Mouse (Mus musculus) thymus, adult 18-20 months (tissue): Measurements from ENCODE around the gene Zcwpw1.
A peak's percentile ranks its signal among the peaks of the same experiment; 100 is the strongest.

ENCODE experiments used
- DNase-seq, 2 experiments: peaks; one replicate each; pipeline ENCODE4 v3.0.0; 2022; ENCODE audit warnings: mixed read lengths in 2 of 2

Gene Zcwpw1

GRCm38 (mm10) chr5:137756106-137756505 is 31.5 kb upstream of the Zcwpw1 start:
- no peak for DNase-seq

- DNase-seq = peak; percentile 62 to 70
These were observed 30.5 kb upstream of the Zcwpw1 start for GRCm38 (mm10) chr5:137756882-137757661.

DNA sequence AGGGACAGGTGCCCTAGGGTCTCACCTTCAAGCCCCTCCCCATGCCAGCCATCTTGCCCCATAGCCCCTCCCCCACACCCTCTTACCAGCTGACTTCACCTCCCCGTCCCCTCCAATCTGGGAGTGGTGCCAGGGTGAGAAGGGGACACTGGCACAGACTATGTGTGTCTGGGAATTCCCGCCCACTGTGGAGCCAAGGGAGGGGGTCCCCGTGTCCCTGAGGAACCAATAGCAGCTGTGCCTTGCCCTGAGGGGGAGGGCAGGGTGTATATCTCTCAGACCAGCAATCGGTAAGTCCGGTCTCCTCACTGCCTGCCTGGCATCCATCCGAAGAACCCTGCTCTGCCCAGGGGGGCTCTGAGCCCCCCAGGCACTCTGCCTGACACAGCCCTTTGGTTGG is 29.7 kb upstream of the Zcwpw1 start:
- no peak for DNase-seq

GRCm38 (mm10) chr5:137758921-137759534 is 28.6 kb upstream of the Zcwpw1 start:
- DNase-seq = no peak

DNA sequence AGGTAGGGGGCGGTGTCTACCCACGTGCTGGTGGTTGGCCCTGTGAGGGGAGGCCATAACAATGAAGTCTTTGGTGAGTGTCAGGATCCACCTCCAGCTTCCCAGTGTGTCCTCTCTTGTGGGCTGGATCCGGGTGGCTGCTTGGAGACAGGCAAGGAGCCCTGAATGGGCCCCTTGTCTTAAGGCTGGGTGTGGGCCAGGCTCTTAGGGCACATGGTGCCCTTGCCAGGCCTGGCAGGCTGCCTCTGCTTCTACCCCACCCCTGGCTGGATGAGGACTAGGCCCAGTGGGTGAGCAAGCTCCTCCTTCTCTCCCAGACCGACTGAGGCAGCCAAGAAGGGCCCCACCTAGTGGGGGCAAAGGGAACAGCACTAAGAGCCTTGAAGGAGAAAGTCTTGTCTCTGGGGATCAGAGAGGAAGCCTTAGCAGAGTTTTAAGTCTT is 27.6 kb upstream of the Zcwpw1 start:
- DNase-seq = peak; percentile 65 to 72

GRCm38 (mm10) chr5:137764609-137765340 is 22.8 kb upstream of the Zcwpw1 start:
- no peak for DNase-seq

DNA sequence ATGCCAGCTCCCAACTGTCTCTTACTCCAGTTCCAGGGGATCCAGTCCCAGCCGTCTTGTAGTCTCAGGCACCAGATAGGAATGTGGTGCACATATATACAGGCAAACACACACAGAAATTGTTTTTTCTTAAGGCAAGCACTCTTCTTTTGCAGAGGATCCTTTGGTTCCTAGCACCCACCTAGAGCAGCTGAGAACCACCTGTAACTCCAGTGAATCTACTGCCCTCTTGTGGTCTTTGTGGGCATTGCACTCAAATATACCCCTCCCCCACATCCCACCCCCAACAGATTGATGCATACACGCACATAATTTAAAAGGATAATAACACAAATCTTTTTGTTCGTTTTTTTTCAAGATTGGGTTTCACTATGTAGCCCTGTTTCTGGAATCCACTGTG is 21.3 kb upstream of the Zcwpw1 start:
- DNase-seq = no peak

GRCm38 (mm10) chr5:137768475-137768874 is 19.1 kb upstream of the Zcwpw1 start:
- no peak for DNase-seq

DNA sequence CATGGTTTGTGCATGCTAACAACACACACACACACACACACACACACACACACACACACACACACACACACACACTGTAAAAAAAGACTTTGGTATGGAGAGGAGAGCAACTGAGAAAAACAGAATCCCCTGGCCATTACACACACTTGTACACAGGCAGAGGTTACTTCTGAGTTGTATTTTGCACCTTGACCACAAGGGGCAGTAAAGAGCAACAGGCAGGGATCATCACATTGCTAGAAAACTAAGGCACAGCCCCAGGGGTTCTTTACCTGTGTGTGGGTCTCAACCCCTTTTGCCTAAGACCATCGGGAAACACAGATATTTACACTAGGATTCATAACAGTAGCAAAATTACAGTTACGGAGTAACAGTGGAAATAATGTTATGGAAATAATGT is 16.9 kb upstream of the Zcwpw1 start:
- DNase-seq = peak in 1 of 2 experiments; percentile 14

GRCm38 (mm10) chr5:137772755-137773154 is 14.8 kb upstream of the Zcwpw1 start:
- no peak for DNase-seq

DNA sequence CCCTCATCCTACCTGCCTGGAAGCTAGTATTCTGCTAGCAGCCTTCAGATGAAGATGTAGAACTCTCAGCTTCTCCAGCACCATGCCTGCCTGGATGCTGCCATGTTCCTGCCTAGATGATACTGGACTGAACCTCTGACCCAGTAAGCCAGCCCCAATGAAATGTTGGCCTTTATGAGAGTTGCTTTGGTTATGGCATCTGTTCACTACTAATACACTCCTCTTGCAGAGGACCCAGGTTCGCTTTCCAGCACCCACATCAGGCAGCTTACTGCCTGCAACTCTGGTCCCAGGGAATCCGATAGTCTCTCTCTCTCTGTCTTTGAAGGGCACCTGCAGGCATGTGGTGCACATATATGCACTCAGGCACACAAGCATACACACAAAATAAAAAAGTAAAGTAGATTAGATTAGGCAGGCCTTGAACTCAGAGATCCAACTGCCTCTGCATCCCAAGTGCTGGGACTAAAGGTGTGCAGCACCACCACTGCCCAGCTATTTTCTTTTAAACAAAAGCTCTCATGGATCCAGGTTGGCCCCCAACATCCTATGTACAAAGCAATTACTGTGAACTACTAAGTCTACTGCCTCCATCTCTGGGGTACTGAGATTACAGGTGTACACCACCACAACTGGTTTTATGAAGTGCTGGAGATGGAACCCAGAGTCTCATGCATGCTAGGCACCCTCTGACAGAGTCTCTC is 11.9 kb upstream of the Zcwpw1 start:
- DNase-seq = peak in 1 of 2 experiments; percentile 3

GRCm38 (mm10) chr5:137776408-137776918 is 11.1 kb upstream of the Zcwpw1 start:
- no peak for DNase-seq

- no peak for DNase-seq
These were observed 10.2 kb upstream of the Zcwpw1 start for GRCm38 (mm10) chr5:137777267-137777845.

GRCm38 (mm10) chr5:137778635-137779034 is 9.0 kb upstream of the Zcwpw1 start, which contains the start of gene Ppp1r35:
Gene Ppp1r35 (plus strand): TSS chr5:137778849.
- peak; percentile 91 to 92 for DNase-seq

- DNase-seq = peak in 1 of 2 experiments; percentile 35
These were observed 8.3 kb upstream of the Zcwpw1 start for GRCm38 (mm10) chr5:137779053-137779933.

- DNase-seq = no peak
These were observed 5.9 kb upstream of the Zcwpw1 start for GRCm38 (mm10) chr5:137781661-137782060.

DNA sequence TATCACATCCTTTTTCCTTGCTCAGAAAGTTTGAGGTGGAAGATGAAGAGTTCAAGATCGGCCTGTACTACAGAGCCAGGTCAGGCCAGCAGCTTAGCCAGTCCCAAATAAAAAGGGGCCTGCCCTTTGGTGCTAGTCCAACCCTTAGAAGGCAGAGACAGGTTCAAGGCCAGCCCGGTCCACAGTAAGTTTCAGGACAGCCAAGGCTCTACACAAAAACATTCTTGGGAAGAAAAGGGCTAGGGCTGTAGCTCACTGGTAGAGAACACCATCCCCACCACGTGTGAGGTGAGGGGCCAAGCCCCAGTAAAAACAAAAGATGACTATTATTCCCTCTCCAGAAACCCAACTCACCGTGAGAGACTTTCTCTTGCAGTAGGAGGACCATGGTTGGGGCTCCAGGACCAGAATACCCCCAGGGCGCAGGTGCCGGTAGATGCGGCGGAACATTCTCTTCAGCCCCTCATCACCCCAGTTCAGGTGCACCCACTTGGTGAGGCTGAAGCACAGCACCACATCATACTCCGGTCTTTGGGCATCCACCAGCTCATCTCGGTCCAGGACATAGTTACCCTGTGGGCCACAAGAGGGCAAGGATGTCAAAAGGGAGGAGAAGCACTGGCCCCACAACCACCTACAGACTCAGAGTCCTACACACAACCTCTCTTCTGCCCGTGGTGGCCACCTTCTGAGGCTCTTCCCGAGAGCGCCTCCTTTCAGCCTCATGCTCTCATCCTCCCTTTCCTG is 4.6 kb upstream of the Zcwpw1 start:
- no peak for DNase-seq

DNA sequence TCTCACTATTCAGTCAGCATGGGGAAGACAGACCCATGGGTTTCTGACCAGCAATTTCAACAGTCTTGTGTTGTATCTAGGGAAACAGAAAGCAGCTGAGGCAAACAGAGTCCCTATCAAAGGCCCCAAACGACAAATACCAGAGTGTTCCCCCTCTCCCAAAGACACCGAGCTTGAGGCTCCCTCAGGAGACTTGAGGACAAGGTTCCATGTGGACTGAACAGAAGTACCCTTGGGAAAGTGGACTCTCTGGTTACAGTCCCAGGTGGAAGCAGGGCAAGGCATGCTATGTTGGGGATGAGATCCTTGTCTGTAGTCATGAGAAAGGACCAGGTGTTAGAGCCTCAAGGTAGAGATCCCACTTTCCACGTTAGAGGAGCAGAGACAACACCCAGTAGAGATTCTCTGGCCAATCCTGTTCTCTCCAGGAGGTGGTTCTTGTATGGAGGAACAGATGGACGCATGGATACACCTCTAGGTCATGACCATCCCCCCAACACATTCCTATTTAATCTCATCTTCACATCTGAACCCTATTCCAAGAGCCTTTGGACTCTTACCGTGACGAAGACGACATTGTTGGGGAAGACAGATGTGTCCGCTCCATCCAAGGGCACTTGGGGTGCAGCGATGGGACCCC is 3.6 kb upstream of the Zcwpw1 start:
- DNase-seq = no peak

- no peak for DNase-seq
These were observed 3.1 kb upstream of the Zcwpw1 start for GRCm38 (mm10) chr5:137784546-137784945.
